Mouse (Mus musculus): ENCODE measurements around the gene Fut8. TPM values are rescaled to one million over a fixed set of nuclear protein-coding genes. Genes with fewer than 3 reads are reported as not detected.

The Fut8 gene
- total RNA-seq, 2 experiments from 2014 or later, result 60.3 to 61.6 TPM

DNA sequence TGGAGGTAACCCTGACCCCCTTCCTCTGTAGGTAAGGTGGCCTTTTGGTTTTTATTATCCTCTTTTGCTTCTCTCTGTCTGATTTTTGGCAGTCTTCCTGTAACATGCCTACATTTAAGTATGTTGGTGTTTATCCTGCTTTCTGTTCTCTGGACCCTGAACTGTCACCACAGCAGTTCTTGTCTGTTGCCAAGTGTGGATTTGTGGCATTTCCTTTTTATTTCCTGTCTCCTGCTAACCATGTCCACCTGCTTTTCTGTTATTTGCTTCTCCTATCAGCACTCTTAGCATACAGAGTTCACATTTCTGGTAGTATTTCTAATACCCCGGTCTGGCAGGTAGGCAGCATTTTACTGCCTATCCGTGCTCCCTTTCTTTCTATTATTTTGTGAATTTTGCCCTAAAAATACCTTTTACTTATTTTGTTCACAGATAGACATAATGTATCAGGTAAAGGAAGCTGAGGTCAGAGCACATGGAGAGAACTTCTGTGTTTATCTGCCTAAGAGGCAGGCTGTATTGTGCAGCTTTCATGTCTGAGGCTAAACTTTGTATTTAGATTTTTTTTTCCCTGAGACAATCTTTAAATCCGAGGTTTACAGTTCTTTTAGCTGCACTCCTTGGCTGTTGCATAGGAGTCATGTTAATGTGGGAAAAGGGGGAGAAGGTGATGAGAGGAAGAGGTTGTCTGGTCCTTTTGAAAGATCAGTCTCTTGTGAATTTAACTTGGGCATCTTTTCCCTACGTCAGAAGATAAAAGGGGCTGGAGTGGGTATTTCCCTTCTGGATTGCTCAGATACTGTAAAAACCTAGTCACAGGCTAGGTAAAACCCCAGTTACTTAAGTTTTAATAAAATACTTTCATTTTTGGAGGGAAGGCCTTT lies 54.7 kb downstream of the Fut8 start:
- intact Hi-C loops (cut with DNase I), result no loop called here

DNA sequence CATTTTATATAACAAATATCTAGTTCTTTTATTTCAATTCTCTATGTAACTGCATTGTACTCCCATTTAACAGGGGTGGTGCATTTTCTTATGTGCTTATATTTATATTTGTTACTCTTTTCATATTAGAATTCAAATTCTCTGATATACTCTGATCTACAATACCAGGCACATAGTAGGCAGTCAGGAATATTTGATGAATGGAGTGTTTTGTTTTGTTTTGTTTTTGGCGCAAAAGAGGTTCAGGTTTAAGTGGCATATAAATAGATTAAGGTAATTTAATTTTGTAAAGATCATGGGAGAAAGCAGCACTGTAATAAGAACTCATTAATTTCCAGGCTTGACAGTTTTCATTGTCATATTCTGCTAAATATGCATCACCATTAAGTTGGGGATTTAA lies 58.2 kb downstream of the Fut8 start:
- no peak for DNase-seq (ENCODE audit: low spot score in 2 of 2)
- intact Hi-C loops (cut with DNase I), result no loop called here

More for the DNA sequence above, 54.7 kb downstream of the Fut8 start:
- DNase-seq (ENCODE audit: low spot score in 2 of 2), result no peak

DNA sequence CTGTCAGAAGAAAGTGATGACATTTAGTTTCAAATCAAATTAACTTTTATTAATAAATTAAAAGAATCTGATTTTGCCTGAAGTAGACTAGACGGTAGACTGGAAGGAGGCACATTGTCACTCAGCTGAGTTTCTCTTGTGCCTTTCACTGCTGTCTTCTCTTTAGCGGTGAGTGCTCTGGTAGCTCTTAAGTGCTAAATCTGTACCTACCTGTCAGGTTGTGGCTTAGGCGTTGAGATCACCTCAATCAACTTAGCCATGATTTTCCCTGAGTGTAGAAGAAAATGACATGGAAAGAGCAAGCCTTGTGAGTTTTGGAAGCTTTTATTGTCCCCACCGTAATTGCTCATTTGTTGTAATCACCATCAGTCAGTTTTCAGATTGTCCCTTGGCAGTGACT lies 59.2 kb downstream of the Fut8 start:
- DNase-seq (ENCODE audit: low spot score in 2 of 2), result no peak
- intact Hi-C loops (cut with DNase I), result no loop called here

DNA sequence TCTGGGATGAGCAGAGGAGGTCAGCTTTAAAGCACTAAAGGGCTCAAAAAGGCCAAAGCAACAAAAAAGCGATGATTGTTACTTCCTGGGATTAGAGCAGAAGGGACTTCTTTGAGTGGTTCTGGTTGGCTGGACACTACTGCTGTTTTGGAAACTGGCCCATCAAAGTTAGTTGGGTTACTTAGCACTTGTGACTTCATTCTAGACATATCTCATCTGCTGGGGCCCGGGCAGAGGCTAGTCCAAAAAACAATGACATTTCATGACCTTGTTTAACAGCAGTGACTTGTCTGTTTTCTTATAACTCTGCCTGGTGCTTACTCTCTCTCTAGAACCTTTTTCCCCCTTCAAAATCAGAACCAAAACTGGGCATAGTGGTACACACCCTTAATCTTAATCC lies 59.9 kb downstream of the Fut8 start:
- DNase-seq (ENCODE audit: low spot score in 2 of 2), result no peak
- intact Hi-C loops (cut with DNase I), result no loop called here

DNA sequence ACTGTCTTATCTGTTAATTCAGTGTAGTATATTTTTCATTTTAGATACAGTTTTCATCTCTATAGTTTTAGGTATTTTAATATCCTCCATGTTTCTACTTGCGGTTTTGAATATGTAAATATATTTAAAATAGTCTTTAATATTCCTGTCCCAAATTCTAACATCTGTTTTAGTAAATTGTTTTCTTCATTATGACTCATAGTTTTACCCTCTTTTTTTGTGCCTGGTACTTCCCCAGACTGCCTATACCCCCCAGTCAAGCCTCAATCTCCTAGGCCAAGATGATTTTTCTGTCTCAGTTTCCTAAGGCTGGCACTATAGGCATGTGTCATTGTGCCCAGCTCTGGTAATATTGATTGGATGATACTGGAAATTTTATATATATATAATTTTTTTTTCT lies 64.1 kb downstream of the Fut8 start:
- DNase-seq (ENCODE audit: low spot score in 2 of 2), result no peak
- intact Hi-C loops (cut with DNase I), result no loop called here

DNA sequence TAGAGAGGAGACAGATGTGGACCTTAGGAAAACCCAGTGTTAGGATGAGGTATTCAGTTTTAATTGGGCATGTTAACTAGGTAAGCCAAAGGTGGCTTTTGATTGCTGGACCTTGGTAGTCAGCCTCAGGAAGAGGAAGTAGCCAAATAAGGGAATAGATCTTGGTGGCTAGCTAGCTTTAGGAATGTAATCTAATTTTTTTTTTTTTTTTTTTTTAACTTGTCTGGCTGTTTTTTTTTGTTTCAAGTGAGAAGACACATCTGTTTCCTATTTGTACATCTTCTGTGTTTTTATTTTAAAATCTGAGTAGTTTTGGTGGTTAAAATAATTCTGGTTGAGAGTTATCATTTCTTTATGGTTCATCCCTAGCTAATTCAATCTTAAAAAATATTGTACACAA lies 65.4 kb downstream of the Fut8 start:
- intact Hi-C loops (cut with DNase I), result no loop called here
- no peak for DNase-seq (ENCODE audit: low spot score in 2 of 2)

DNA sequence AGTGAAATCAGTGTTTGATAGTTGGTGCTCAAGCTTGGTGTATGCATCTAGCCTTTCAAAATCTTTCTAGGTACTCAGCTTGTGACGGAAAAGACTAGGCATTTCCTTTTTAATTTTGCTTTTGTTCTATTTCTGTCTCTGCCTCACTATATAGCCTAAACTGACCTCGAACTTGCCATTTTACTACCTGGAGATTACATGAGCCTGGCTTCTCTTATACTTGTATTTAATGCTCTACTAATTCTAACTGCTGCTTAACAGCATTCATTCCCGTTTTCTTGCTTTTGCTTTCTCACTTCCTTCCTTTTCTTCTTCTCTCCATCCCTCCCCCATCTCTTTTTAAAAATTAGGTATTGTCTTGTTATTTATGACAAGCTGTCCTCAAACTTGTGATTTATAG lies 67.6 kb downstream of the Fut8 start:
- intact Hi-C loops (cut with DNase I), result no loop called here
- DNase-seq (ENCODE audit: low spot score in 2 of 2), result no peak

DNA sequence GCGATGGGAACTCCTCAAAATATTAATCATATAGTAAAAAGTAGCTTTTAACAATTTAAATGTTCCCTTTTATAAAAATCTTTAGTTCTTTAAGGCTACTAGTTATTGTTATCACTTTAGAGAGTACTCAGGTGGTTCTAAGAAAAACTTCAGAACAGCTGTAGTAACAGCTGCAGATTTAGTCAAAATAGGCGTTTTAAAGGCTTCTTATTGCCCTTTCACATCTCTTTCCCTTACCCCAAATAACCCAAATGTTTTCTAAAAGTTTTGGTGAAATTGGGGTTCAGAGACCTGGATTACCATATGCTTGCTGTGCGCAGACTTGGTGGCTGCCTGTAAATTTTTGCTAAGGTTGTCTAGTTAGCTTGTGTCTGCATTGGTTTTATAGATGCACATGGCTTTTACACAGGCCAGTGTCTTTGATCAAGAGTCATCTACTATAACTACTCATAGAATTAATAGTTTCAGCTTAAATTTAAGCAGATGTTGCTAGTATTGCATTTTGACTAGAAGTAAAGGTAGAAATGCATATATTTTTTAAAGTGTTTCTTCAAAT lies 68.9 kb downstream of the Fut8 start:
- DNase-seq (ENCODE audit: low spot score in 2 of 2), result no peak
- intact Hi-C loops (cut with DNase I), result no loop called here

DNA sequence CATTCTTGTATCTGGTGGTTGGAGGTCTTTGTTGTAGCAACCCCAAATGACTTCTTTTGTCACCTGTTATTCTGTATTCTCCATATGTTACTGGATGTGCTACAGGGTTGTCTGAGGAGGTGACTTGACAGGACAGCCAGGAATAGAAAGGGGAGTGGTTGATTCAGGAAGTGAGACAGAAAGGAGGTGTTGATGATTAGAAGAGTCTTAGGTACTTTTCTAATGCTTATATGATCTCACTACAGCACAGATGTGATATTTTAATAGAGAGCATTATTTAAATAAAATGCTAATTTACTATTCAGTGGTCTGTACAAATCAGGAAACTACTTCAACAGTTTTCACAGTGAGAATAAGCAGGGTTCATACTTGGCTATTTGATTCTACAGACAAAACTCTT lies 71.6 kb downstream of the Fut8 start:
- DNase-seq (ENCODE audit: low spot score in 2 of 2), result no peak
- intact Hi-C loops (cut with DNase I), result no loop called here

DNA sequence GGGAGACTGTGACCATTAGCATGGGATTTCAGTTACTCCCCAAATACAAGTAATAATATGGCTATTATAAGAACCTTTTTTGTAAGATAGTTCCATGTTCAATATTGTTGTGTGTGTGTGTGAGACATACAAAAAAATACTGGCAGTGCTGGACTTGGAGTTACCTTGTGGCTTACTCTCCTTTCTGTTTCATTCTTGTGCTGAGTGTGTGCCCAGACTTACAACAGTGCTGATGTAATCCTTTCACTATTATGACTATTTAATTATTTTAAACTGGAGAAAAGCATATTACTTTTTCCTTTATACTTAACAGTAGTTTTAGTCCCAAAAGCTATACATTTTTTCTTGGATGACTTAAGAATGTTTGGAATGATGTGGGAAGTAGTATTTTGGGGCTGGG lies 75.6 kb downstream of the Fut8 start:
- no peak for DNase-seq (ENCODE audit: low spot score in 2 of 2)
- intact Hi-C loops (cut with DNase I), result no loop called here

DNA sequence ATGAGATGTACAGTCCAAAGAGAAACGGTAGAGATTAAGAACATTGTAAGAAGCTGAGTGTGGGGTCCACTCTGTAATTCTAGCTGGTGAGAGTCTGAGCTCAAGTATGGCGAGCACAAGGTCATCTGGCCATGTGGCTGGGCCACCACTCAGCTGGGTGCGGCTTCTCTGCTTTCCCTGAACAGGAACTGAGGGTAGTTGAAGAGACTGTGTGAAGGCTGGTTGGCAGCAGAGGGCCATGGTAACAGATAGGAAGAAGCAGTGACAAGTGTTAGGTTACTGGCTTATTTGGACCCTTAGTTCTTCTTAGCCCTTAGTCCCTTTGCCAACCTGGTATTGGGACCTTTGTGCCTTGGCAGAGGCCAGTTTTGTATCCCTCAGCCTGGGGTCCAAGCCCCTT lies 86.2 kb downstream of the Fut8 start:
- intact Hi-C loops (cut with DNase I), result no loop called here
- no peak for DNase-seq (ENCODE audit: low spot score in 2 of 2)

DNA sequence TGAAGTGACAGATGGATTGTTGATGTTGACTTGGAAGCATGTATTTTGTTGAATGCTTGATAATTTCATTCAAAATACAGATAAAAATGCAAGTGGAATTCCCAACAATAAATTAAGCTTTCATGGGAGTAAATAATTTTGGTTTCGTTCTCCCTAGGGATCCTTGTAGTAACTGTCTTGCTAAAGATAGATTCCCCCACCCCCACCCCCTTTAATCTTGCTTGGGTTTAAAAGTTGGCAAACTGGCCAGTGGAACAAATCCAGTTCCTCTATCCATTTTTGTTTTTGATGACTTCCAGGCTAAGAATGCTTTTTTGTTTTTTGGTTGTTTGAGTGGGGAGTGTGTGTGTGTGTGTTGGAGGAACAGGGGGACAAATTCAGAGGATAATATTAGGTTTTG lies 108.6 kb downstream of the Fut8 start:
- intact Hi-C loops (cut with DNase I), result no loop called here
- no peak for DNase-seq (ENCODE audit: low spot score in 2 of 2)

DNA sequence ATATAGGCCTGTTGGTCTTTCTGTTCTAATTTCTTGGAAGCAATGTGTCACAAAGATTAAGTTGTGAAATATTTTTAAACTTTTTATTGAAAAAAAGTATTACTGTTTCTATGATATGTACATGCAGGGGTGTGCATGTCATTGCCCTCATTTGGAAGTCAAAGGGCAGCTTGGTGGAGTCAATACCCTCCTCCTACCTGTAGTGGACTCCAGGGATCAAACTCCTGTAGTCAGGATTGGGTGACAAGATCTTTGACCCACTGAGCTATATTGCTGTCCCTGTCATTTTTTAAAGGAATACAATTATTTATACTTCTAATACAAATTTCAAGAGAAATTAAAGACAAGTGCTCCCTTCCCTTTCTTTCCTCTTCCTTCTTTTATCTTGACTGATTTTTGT lies 111.6 kb downstream of the Fut8 start:
- no peak for DNase-seq (ENCODE audit: low spot score in 2 of 2)
- intact Hi-C loops (cut with DNase I), result no loop called here

DNA sequence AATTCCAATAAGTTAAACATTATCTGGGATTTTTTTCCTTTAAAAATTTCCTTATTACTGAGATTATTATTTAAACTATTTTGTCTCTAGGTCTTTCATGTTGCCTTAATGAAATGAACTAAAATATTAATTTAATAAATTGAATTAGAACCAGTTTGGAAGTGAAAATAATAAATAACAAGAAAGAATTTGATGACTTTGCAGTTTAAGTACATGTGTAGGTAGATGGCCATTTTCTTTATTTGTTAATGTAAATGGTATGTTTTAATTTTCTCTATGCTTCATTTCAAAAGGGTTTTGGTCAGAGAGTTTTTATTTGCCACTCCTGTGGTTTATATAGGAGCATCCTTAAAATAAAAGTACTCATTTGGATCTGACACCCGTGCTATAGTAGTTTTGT lies 177.8 kb downstream of the Fut8 start:
- DNase-seq (ENCODE audit: low spot score in 2 of 2), result no peak
- intact Hi-C loops (cut with DNase I), result no loop called here

DNA sequence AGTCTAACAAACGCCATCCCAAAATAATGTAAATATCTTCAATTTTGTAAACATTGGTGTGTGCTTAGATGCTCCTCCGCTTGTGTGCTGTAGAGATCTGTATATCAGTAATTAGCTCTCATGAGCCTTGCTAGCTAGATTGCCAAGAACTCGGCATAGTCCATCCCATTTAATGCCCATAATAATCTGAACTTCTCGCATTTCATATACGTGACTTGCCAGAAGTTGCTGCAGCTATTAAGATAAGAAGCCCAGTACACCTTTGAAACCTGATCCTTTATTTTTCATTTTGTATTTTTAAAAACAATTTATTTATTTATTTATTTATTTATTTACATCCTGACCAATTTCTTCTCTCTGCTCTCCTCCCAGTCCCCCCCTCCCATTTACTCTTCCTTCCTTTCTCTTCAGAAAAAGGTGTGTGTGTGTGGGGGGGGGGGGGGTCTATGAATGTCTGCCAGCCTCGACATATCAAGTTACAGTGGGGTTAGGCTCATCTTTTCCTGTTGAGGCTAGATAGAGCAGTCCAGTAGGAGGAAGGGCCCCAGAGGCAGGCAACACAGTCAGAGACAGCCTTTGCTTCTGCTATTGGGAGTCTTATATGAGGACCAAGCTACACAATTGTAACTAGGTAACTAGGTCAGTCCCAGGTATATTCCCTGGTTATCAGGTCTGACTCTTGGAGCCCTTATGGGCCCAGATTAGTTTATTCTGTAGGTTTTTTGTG lies 183.9 kb downstream of the Fut8 start:
- intact Hi-C loops (cut with DNase I), result no loop called here
- no peak for DNase-seq (ENCODE audit: low spot score in 2 of 2)

DNA sequence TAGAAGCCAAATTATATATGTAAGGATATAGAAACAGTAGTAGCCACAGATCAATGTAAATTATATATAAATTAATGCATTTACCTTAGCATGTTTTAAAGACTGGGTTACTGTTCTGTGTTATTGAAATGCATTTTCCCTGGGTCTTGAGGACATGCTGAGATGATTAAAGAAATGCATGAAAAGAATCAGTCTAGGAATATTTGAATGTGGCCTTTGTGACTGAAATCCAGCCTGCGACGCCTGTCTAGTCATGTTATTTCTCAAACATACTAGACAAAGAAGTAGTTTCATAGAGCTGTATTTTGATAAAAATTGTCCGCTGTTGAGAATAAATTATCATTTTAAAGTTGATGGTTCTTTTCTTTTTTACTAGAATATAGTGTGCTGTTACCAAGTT lies 188.2 kb downstream of the Fut8 start:
- intact Hi-C loops (cut with DNase I), result no loop called here
- no peak for DNase-seq (ENCODE audit: low spot score in 2 of 2)

DNA sequence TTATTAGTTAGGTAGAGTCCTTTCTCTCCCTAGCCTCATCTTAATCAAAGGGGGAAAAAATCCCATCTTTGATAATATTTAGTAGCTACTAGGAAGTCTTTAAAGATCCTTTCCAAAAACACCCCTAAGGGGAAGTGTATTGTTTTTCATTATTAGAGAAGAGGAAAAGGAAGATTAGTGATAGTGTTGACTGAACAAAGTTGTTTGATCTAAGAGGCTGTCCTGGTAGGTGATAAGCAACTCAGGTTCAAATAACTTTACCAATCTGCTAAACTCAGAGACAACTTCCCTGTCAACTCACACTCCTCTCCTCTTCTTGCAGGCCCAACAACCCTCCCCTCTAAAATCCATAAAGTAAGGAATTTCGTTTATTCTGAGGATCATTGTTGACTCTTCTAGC lies 190.2 kb downstream of the Fut8 start:
- intact Hi-C loops (cut with DNase I), result no loop called here

DNA sequence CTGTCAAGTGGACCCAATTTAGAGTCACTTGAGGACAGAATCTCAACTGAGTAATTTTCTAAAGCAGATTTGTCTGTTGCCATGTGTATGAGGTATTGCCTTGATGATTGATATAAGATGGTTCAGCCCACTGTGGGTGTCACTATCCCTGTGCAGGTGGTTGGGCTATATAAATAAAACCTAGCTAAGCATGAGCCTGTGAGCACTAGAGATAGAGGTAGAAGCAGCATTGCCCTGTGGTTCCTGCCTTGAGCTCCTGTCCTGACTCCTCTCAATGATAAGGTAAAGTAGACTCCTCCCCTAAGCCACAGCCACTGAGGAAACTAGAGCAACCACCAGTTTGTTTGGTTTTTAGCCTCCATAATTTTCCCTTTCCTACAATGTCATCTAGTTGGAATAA lies 191.5 kb downstream of the Fut8 start:
- intact Hi-C loops (cut with DNase I), result no loop called here
- DNase-seq (ENCODE audit: low spot score in 2 of 2), result no peak

More for the DNA sequence above, 190.2 kb downstream of the Fut8 start:
- no peak for DNase-seq (ENCODE audit: low spot score in 2 of 2)

DNA sequence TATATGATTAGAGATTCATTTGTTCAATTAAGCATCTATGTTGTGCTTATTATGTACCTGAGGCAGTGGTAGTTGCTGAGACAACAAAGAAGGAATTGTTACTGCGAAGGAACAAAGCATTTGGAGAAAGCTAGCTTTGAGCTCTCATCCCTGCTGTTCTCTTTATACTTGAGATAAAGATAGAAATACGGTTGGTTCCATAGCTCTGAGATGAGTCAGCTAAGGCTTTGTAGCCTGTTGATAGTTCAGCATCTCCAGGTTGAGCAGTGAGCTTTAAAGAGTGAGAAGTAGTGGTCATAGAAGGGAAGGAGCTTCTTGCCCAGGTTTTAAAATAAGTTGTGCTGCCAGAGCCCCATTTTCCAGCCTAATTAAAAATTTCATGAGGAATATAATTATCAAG lies 198.8 kb downstream of the Fut8 start:
- intact Hi-C loops (cut with DNase I), result no loop called here
- no peak for DNase-seq (ENCODE audit: low spot score in 2 of 2)

DNA sequence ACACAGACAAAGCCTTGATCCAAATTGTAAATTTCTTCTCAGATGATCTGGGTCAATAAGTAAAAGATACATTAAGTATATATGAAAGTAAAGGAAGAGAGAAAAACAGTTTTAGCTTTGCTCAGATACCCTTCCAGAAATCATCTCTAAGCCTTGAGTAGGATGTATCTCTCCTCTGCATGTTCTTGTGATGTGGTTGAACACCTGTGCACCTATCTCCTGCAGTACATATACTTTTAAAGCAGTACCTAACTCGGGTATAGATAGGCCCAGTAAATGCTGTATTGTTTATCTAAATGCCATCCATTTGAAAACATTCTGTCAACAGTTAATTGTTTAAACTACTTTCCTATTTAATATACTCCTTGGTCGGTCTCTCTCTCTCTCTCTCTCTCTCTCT lies 212.9 kb downstream of the Fut8 start:
- no peak for DNase-seq (ENCODE audit: low spot score in 2 of 2)
- intact Hi-C loops (cut with DNase I), result no loop called here

DNA sequence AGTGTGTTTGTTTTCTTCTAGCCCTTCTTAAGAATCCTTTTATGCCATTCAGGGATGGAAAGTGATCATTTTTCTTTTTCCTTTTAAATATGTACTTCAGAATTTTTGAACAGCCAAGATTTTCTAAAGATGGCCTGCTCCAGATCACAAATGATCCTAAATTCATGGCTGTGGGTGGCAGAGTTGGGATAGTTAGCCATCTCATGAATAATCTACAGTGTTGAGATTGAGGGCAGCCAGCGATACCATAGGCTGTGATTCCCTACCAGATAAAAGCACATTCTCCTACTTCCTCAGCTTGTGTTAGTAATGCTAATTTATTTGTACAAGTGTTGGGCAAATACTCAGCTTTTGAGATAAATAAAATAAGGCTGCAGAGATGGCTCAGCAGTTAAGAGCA lies 228.3 kb downstream of the Fut8 start:
- intact Hi-C loops (cut with DNase I), result no loop called here
- no peak for DNase-seq (ENCODE audit: low spot score in 2 of 2)
